Mouse (Mus musculus) spleen, adult 2 months (tissue): ENCODE measurements around the gene Tmem44.

ENCODE experiments used
- CTCF ChIP-seq: fragments of 200-500 bp; IDR thresholded peaks from 2 replicates; pipeline ENCODE4 v1.5.1; 2011; ENCODE audit warnings: mild to moderate bottlenecking, inconsistent platforms; ENCODE audit not compliant: insufficient read depth, insufficient read length, insufficient replicate concordance; ENCODE audit errors: extremely low read depth
- POLR2A ChIP-seq: fragments of 200-500 bp; IDR thresholded peaks from 2 replicates; pipeline ENCODE4 v1.6.1; 2011; ENCODE audit warnings: low read depth, low read length, inconsistent platforms

DNA sequence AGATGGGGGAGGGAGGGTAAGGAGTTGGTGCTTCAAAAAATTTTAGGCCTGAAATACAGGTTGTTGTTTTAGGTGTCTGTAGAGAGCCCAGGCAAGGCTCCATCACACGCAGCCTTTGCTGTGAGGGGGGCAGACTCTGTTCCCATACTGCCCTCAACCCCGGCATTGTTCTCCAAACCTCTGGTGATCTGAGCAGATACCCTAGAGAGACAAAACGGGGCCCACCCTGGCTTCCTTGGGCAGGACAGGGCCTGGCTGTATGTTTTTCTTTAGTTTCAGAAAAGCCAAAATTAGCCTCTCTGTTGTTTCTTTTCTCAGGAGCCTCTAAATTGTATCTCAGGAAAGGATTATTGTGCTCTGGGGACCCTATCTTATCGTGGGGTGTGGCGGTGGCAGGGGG, 49.0 kb downstream of the Tmem44 start:
- TF ChIP-seq CTCF (no peak), POLR2A (no peak)
